Mouse (Mus musculus) midbrain, postnatal 0 days (tissue): ENCODE results near the gene Ciz1. TPM values are rescaled to one million over a fixed set of nuclear protein-coding genes. Genes with fewer than 3 reads are reported as not detected.
A peak's percentile ranks its signal among the peaks of the same experiment; 100 is the strongest.

ENCODE experiments used
- ATAC-seq: fragments of 200-750 bp; cut with Nextera tagmentation; 2 replicates; pipeline ENCODE4 v1.8.0; 2017; ENCODE audit warnings: moderate number of reproducible peaks, mild to moderate bottlenecking, moderate TSS enrichment, moderate library complexity; ENCODE audit not compliant: low FRiP score
- DNase-seq: peaks from one replicate; pipeline ENCODE4 v3.0.0-alpha.2; 2015; ENCODE audit warnings: low spot score
- H3K27ac ChIP-seq: fragments of 300-500 bp; sonication (generic); 2 replicates; pipeline ENCODE4 v1.5.1; 2014; ENCODE audit warnings: low read depth, mild to moderate bottlenecking, low read length, mixed read lengths
- H3K27me3 ChIP-seq: fragments of 300-500 bp; sonication (generic); 2 replicates; pipeline ENCODE4 v1.6.1; 2014; ENCODE audit warnings: low read length, control low read depth, mixed read lengths; ENCODE audit not compliant: insufficient read depth
- H3K36me3 ChIP-seq: fragments of 300-500 bp; sonication (generic); 2 replicates; pipeline ENCODE4 v1.6.1; 2014; ENCODE audit warnings: low read length, control low read depth, mixed read lengths; ENCODE audit not compliant: insufficient read depth
- H3K4me1 ChIP-seq: fragments of 300-500 bp; sonication (generic); 2 replicates; pipeline ENCODE4 v1.6.1; 2014; ENCODE audit warnings: mild to moderate bottlenecking, control low read depth, antibody characterized with exemption, low read length, mixed read lengths; ENCODE audit not compliant: insufficient read depth
- H3K4me2 ChIP-seq: fragments of 300-500 bp; sonication (generic); 2 replicates; pipeline ENCODE4 v1.6.1; 2014; ENCODE audit warnings: low read depth, mild to moderate bottlenecking, low read length, mixed read lengths; ENCODE audit not compliant: poor library complexity, severe bottlenecking
- H3K4me3 ChIP-seq: fragments of 300-500 bp; sonication (generic); 2 replicates; pipeline ENCODE4 v1.5.1; 2014; ENCODE audit warnings: low read depth, mild to moderate bottlenecking, low read length, moderate library complexity
- H3K9ac ChIP-seq: fragments of 300-500 bp; sonication (generic); replicated peaks from 2 replicates; pipeline ENCODE4 v1.6.1; 2014; ENCODE audit warnings: mild to moderate bottlenecking, low read length, moderate library complexity, mixed read lengths; ENCODE audit not compliant: poor library complexity, severe bottlenecking
- H3K9me3 ChIP-seq: fragments of 300-500 bp; sonication (generic); 2 replicates; pipeline ENCODE4 v1.6.1; 2016; ENCODE audit warnings: low read length, control low read depth
- CTCF ChIP-seq: IDR thresholded peaks from 2 replicates; pipeline ENCODE4 v1.5.1; 2016; ENCODE audit warnings: antibody characterized with exemption, mild to moderate bottlenecking
- WGBS: fragments of 180-500 bp; shearing (Covaris S2); extraction: QIAGEN DNeasy Blood & Tissue Kit; methylation state at CpG from one replicate; pipeline ENCODE4 v1.1.7; 2014; 5-methylcytosine and 5-hydroxymethylcytosine counted together
- polyA plus RNA-seq: library from polyadenylated mRNA; unstranded; fragments of >200 nt; fragmentation: Nextera tagmentation; extraction: Ambion mirVana; gene quantifications from 2 replicates; pipeline ENCODE4 v1.2.1, GENCODE M21; 2015
- total RNA-seq: library from RNA; depleted of rRNA; stranded (reverse); fragments of >200 nt; gene quantifications from 2 replicates; pipeline ENCODE4 v1.2.3, GENCODE M21; 2014

The Ciz1 gene
- total and polyA plus RNA-seq, 2 experiments from 2014 or later: 47.3 to 81.8 TPM

- H3K27ac ChIP-seq: peak overlapping the region; percentile 77
- WGBS: under 1% methylated on average over 59 of the region's 59 CpGs
- no peaks in the 10 kb centered on the region for H3K9me3 ChIP-seq
- H3K36me3 ChIP-seq: peaks cover 15% of the 10 kb centered on the region
- no peak for TF ChIP-seq CTCF
- H3K4me1 ChIP-seq: peaks cover 10% of the 10 kb centered on the region
- H3K4me2 ChIP-seq: peak overlapping the region; percentile 92
- H3K9ac ChIP-seq: peak overlapping the region; percentile 78
- H3K27me3 ChIP-seq: no peaks in the 10 kb centered on the region
- H3K4me3 ChIP-seq: peak overlapping the region; percentile 94
- ATAC-seq (peak; percentile 93), DNase-seq (peak; percentile 97)
Measured at GRCm38 (mm10) chr2:32395946-32396621, 44.0 kb downstream of the Ciz1 start.

DNA sequence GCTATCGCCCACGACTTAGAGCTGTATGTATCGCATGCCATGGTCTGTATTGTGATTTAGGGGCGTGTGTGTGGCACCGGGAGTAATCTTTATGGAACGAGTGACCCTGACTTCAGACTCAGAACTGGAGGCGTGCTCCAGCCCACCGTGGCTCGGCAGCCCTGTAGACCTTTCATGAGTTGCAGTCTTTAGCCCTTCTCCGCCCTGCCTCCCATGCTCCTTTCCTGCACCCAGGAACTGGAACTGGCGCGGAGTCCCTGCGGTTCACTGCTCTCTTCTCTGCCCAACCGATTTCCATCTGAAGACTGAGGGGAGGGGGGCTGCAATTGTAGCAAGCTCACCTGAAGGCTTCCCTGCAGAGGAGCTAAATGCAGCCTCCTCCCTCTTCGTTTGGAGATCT lies 44.6 kb downstream of the Ciz1 start:
- no peak for TF ChIP-seq CTCF
- ATAC-seq (no peak), DNase-seq (no peak)
- peak overlapping the region; percentile 92 for H3K4me2 ChIP-seq
- no peaks in the 10 kb centered on the region for H3K27me3 ChIP-seq
- peak overlapping the region; percentile 77 for H3K27ac ChIP-seq
- no peaks in the 10 kb centered on the region for H3K9me3 ChIP-seq
- peaks cover 21% of the 10 kb centered on the region for H3K36me3 ChIP-seq
- peaks cover 10% of the 10 kb centered on the region for H3K4me1 ChIP-seq
- H3K4me3 ChIP-seq: peak overlapping the region; percentile 94
- whole genome bisulfite sequencing: under 1% methylated on average over 15 of the region's 15 CpGs
- peak overlapping the region; percentile 78 for H3K9ac ChIP-seq

DNA sequence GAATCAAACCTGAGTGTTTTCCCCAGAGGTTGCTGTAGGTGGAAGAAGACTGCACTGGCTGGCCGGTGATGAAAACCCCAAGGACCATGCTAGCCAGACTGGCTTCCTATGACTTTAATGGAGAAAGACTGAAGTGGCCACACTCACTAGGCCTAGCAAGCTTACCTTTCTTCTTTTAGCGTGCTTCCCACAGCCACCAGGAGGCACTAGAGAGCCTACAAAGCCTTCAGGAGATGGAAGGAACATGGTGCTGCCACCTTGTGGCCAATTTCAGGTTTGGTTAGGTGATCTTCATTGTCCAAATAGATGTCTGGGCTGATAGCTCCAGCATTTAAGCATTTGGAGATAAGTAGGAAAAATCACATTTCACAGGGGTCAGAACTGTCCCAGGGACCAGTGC lies 52.5 kb downstream of the Ciz1 start:
- Histone ChIP-seq H3K27ac (no peak overlapping the region), H3K9me3 (no peaks in the 10 kb centered on the region), H3K4me1 (no peaks in the 10 kb centered on the region), H3K36me3 (peaks cover 37% of the 10 kb centered on the region), H3K4me3 (no peak overlapping the region), H3K4me2 (no peak overlapping the region), H3K9ac (no peak overlapping the region), H3K27me3 (no peaks in the 10 kb centered on the region)
- 16% methylated on average over 2 of the region's 2 CpGs for WGBS
- TF ChIP-seq CTCF: peak; percentile 100
- ATAC-seq (peak; percentile 41; the same call in 1 of the 2 replicates), DNase-seq (peak; percentile 97)

DNA sequence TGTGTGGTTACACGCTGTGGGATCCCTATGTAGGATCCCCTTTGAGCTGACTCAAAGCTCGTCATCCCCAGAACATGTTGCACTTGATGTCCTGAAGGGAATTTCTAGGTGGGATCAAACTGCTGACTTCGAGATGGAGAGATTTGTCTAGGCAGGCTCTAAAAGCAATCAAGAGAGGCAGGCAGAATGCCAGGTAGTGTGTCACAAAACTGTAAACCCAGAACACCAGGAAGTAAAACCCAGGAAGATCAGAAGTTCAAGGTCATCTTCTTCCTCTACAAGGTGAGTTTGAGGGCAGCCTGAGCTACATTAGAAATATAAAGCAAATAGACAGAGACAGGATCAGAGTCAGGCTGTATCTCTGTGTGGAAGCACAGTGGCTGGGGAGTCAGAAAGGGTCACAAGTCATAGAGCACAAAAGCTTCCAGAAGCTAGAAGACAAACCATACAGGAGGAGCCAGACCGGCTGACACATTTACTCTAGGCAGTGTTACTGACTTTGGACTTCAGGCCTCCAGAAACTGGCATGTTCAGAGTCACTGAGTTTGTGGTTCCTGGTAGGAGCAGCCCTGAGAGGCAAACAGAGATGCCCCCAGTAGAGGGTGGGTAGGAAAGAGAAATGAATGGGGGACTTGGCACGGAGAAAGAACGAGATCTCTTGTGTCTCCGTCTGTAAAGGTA lies 55.2 kb downstream of the Ciz1 start:
- TF ChIP-seq CTCF: no peak
- no peak for ATAC-seq
- peaks cover 13% of the 10 kb centered on the region for H3K36me3 ChIP-seq
- WGBS: 82% methylated on average over 7 of the region's 7 CpGs
- no peaks in the 10 kb centered on the region for H3K9me3 ChIP-seq
- H3K27me3 ChIP-seq: no peaks in the 10 kb centered on the region
- DNase-seq: no peak
- H3K4me3 ChIP-seq: no peak overlapping the region
- no peak overlapping the region for H3K27ac ChIP-seq
- H3K9ac ChIP-seq: no peak overlapping the region
- H3K4me2 ChIP-seq: no peak overlapping the region
- no peaks in the 10 kb centered on the region for H3K4me1 ChIP-seq

DNA sequence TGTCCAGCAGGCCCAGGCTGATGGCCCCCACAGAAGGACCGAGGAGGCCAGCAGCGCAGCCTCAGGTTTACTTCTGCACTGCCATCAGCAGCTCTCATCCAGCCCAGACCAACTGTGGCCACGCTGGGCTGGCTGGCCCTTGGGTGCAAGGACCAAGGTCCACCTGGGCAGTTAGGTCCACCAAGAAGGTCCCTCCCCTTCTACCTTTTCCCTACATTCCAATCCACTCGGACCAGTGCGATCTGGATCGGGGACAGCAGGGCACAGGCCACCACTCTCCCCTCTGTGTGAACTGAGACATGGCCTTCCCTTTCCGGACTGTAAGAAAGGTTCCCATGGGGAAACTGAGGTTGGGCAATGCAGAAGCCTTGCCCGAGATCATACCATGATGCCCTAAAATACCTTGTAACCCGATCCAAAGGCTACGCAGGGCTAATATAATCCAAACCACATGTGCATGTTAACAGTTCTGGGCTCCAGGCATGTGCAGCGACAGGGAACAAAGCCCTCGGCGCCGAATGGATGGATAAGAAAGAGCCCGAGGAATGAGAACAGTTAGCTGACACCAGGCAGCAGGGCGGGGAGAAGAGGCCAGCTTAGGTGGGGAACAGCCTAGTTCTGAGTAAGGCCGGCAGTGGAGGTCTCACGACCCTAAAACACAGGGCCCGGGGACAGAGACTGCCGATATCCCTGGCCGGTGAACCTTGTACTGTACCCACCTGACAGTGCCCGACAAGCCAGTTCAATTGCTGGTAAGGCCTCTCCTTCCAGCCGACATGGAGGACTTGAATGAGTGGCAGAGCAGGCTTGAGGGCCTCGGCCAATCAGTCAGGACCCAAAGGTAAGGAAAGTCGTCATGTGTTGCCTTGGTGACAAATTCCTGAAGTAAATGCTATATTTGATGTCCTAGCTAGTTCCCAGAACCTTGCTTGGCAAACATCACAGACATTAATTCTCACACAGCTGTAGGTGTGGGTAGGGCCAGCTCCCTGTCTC lies 56.6 kb downstream of the Ciz1 start:
- H3K4me1 ChIP-seq: no peaks in the 10 kb centered on the region
- no peak overlapping the region for H3K4me2 ChIP-seq
- no peak overlapping the region for H3K27ac ChIP-seq
- peaks cover 2% of the 10 kb centered on the region; the same call in 1 of the 2 replicates for H3K36me3 ChIP-seq
- 70% methylated on average over 25 of the region's 25 CpGs for WGBS
- no peaks in the 10 kb centered on the region for H3K9me3 ChIP-seq
- no peaks in the 10 kb centered on the region for H3K27me3 ChIP-seq
- H3K9ac ChIP-seq: no peak overlapping the region
- no peak for DNase-seq
- no peak for TF ChIP-seq CTCF
- H3K4me3 ChIP-seq: no peak overlapping the region
- ATAC-seq: no peak
